ENCODE assay signal across 23 mouse cellular contexts in genomic region chr16:64680843-64681242, GRCm38 (mm10).
DNase-seq lines count a peak whose midpoint lies in the region; ATAC-seq lines count a peak whose summit lies in the region.
"Had no signal": no experiment of that assay in that cellular context is flagged by ENCODE, and none has a peak within 500 bp of the region (broad histone marks: within the 10 kb centered on the region; RNA-seq: fewer than 3 reads in every experiment).

No protein-coding gene starts in this region.

- no peaks in the 10 kb centered on the region for H3K36me3 ChIP-seq in hindbrain, embryonic 14.5 days (replicated peaks; ENCODE audit: control insufficient read depth, insufficient read depth)
- no peaks in the 10 kb centered on the region for H3K36me3 ChIP-seq in hindbrain, embryonic 11.5 days (ENCODE audit: control insufficient read depth, insufficient read depth, low read length)
- H3K36me3 ChIP-seq: embryonic facial prominence, embryonic 12.5 days; embryonic facial prominence, embryonic 15.5 days; G1E had no signal

- intact Hi-C loops in left cerebral cortex, postnatal 4 days (cut with DNase I) = no loop called here

- no peak overlapping the region for H3K9ac ChIP-seq in hindbrain, embryonic 14.5 days
- H3K9ac ChIP-seq in hindbrain, embryonic 11.5 days (ENCODE audit: low read depth, low read length) = no peak overlapping the region
- H3K9ac ChIP-seq: embryonic facial prominence, embryonic 12.5 days; embryonic facial prominence, embryonic 15.5 days; forebrain, postnatal 0 days had no signal

- H3K4me3 ChIP-seq in hindbrain, embryonic 14.5 days (replicated peaks; ENCODE audit: low read length) = no peak overlapping the region
- H3K4me3 ChIP-seq in hindbrain, embryonic 11.5 days (ENCODE audit: low read depth, low read length) = no peak overlapping the region
- H3K4me3 ChIP-seq: embryonic facial prominence, embryonic 12.5 days; embryonic facial prominence, embryonic 15.5 days; gastrocnemius, adult 2 months had no signal

- no peak overlapping the region for H3K4me2 ChIP-seq in hindbrain, embryonic 14.5 days (replicated peaks)
- no peak overlapping the region for H3K4me2 ChIP-seq in hindbrain, embryonic 11.5 days (replicated peaks; ENCODE audit: low read depth, low read length)
- H3K4me2 ChIP-seq: embryonic facial prominence, embryonic 12.5 days; embryonic facial prominence, embryonic 15.5 days; heart, embryonic 11.5 days had no signal

- H3K27me3 ChIP-seq in hindbrain, embryonic 14.5 days (ENCODE audit: control insufficient read depth, insufficient read depth, low read length) = no peaks in the 10 kb centered on the region
- no peaks in the 10 kb centered on the region for H3K27me3 ChIP-seq in hindbrain, embryonic 11.5 days (ENCODE audit: control insufficient read depth, insufficient read depth, low read length)
- H3K27me3 ChIP-seq: CH12.LX; embryonic facial prominence, embryonic 12.5 days; embryonic facial prominence, embryonic 15.5 days had no signal

- no peaks in the 10 kb centered on the region for H3K9me3 ChIP-seq in hindbrain, embryonic 14.5 days (ENCODE audit: control insufficient read depth, low read length)
- no peaks in the 10 kb centered on the region for H3K9me3 ChIP-seq in hindbrain, embryonic 11.5 days (ENCODE audit: control insufficient read depth, low read length)
- H3K9me3 ChIP-seq: embryonic facial prominence, embryonic 12.5 days; embryonic facial prominence, embryonic 15.5 days; G1E had no signal

- WGBS in hindbrain, embryonic 14.5 days = 76% methylated on average over 4 of the region's 4 CpGs
- WGBS in hindbrain, embryonic 11.5 days = 91% methylated on average over 4 of the region's 4 CpGs

- no peaks in the 10 kb centered on the region for H3K4me1 ChIP-seq in hindbrain, embryonic 14.5 days (replicated peaks; ENCODE audit: control insufficient read depth, insufficient read depth, low read length)
- no peaks in the 10 kb centered on the region for H3K4me1 ChIP-seq in hindbrain, embryonic 11.5 days (replicated peaks; ENCODE audit: control insufficient read depth, insufficient read depth, low read length)
- H3K4me1 ChIP-seq: embryonic facial prominence, embryonic 12.5 days had no signal

- ATAC-seq in hindbrain, embryonic 14.5 days (ENCODE audit: low FRiP score) = peak; percentile 60; the same call in 1 of the 2 replicates
- no peak for ATAC-seq in hindbrain, embryonic 11.5 days (ENCODE audit: low FRiP score)
- ATAC-seq: forebrain, embryonic 14.5 days; forebrain, postnatal 0 days; intestine, postnatal 0 days; Patski had no signal

- no peak overlapping the region for H3K27ac ChIP-seq in hindbrain, embryonic 14.5 days
- H3K27ac ChIP-seq in hindbrain, embryonic 11.5 days (ENCODE audit: low read depth, low read length) = no peak overlapping the region
- H3K27ac ChIP-seq: embryonic facial prominence, embryonic 12.5 days; embryonic facial prominence, embryonic 15.5 days; gastrocnemius, adult 2 months had no signal

- DNase-seq in hindbrain, embryonic 14.5 days (ENCODE audit: low spot score) = no peak
- no peak for DNase-seq in hindbrain, embryonic 11.5 days (ENCODE audit: low spot score)
- peak; percentile 20 for DNase-seq in left cerebral cortex, postnatal 4 days
- DNase-seq in left cerebral cortex, adult 18-20 months (ENCODE audit: low spot score in 2 of 2) = no peak
- DNase-seq in retina, embryonic 14.5 days (ENCODE audit: low spot score) = peak; percentile 43
- DNase-seq in urinary bladder, postnatal 25 days (ENCODE audit: low spot score) = no peak
- DNase-seq: adrenal gland, postnatal 14 days; B cell, adult 2 months; cerebellum, adult 11-12 months; cerebellum, adult 8-10 months; cerebellum, postnatal 25 days; forebrain, postnatal 0 days; gastrocnemius, adult 2 months; gastrocnemius, postnatal 14 days; heart, adult 11 months had no signal

Comparison
In these comparisons a context has a peak if more than half of its experiments do, and no peak if none do; other contexts are left out.
1. DNase-seq: peak in left cerebral cortex, postnatal 4 days (single experiment) and retina, embryonic 14.5 days (single experiment); none in hindbrain, embryonic 14.5 days (single experiment), hindbrain, embryonic 11.5 days (single experiment), left cerebral cortex, adult 18-20 months (0 of 2) and urinary bladder, postnatal 25 days (single experiment).